Mouse (Mus musculus): ENCODE results near the gene Olfr308.
"Not testable (repeated sequence)": the region's sequence is repeated elsewhere in the genome, so short reads cannot be mapped to it uniquely, and the experiment has no call there.

The Olfr308 gene

DNA sequence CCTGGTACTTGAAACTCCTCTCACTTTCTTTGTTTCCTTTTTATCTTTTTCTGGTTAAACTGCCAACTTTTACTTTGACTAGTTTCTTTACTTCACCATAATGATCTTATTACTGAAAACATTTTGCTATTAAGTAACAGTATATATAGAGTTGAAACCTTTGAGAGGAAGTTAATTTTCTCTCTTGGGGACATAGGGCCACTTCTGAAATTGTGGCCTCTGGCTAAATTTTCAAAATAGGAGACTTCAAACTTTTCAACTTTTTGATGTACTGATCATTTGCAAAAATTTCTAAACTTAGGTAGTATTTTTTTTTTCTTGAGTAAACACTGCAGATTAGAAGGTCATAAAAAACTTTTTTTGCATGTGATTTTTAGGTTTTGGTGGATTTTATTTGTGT is at the start of gene Olfr308:
Olfr308 (minus strand) TSS at position 101 of the 400 bp plus-strand sequence.
- in situ Hi-C loops (cut with MboI, MseI), result loop anchor here (10.0 kb wide), 1 partner anchor 1451 kb away; no protein-coding TSS in a partner anchor

DNA sequence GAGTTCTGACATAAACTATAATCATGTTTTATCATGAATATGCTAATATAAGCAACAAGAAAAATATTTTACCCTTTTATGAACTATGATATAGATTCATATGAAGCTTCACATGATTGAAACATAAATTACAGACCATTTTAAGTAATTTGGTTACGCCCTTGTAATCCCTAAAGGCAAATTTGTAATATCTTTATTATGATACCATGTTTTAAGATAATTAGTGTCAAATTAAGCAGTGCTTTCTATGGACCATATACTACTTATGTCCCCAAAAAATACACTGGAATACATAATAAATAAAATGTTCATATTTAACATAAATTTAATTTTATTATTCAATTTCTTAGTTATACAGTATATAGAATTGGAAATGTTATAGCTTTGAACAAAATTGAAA is 41.4 kb upstream of the Olfr308 start, which contains the start of gene Olfr305:
Olfr305 (minus strand) TSS at position 101 of the 400 bp plus-strand sequence.
- in situ Hi-C loops (cut with MboI, MseI), result no loop called here

DNA sequence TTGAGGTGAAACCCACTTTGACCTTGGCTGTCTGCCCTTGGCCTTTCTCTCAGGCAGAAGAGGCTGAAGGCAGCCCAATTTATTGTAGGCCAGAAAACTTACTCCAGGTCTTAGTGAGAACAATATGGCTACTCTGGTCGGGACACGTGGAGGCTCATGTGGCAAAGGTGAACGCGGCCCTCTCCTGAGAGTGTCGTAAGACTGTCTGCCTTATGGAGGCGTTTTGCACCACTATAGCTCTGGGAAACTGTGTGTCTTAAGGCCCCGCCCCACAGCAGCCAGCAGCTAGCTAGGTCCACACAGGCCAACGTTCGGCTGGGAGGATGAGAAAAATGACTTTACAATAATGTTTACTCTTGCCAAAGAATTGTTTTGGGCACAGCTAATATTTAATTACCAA is 20.9 kb upstream of the Olfr308 start:
- in situ Hi-C loops (cut with MboI, MseI), result not testable (repeated sequence)

DNA sequence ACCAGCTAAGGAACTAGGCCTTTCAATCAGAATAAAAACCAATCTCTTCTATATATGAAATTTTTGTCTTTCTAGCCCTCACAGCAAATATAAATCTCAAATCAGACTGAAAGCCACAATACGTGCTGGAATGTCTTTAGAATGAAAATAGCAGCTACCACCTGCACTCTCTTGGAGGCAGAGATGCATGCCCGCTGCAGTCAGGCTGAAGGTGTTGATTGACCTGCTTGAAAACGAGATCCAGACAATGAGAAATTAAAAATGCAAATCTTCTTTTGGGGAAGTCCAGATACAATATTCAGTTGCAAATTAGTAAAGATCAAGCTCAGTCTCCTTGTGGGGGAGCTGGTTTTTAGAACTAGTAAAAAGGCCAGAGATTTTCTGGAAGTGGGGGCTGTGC is 18.8 kb upstream of the Olfr308 start:
- in situ Hi-C loops (cut with MboI, MseI), result no loop called here

DNA sequence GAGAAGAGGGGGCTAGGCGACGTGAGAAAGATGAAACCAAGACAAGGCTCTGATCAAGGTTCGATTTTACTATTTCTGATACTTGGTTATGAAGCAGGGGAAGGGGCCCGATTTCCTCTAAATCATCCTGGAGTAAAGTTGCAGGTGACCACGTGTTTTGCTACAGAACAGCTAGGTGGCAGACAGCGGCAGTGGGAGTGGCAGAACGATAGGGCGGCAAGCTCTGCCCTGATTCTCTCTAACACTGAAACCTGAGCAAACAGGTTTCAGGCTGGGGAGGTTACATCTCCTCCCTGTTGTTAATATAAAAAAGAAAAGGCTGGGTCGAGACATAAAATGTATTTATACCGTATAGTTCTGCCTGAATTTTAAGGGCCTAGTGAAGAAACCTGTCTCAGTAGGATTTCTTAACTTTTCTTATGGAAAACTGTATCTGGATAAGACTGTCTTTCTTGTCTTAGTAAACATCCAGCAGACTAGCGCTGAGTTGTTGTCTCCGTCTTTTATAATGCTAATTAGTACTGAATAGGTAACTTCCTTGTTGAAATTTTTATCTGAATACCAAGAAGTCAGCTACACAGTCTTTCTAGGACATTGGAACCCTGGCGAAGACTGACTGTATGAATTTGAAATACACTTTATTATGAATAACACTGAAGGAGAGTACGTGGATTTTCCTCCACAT is 17.6 kb upstream of the Olfr308 start:
- in situ Hi-C loops (cut with MboI, MseI), result no loop called here

DNA sequence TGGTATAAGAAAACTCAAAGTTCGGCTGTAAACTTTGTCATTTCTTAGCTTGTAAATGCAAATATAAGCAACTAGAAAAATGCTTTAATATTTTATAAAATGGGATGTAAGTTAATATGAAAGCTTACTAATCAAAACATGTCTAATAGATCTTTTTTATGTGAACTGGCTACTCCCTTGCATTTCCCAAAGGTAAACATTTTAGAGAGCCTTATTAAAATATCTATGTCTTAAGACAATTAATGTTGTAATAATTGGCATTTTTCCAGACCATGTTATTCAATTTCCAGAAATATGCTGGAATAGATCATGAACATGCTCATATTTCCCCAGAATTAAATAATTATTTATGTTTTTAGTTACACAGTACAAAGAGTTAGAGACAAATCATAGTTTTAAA is 12.1 kb upstream of the Olfr308 start, which contains the start of gene Olfr307:
Olfr307 (minus strand) TSS at position 101 of the 400 bp plus-strand sequence.
- in situ Hi-C loops (cut with MboI, MseI), result no loop called here

DNA sequence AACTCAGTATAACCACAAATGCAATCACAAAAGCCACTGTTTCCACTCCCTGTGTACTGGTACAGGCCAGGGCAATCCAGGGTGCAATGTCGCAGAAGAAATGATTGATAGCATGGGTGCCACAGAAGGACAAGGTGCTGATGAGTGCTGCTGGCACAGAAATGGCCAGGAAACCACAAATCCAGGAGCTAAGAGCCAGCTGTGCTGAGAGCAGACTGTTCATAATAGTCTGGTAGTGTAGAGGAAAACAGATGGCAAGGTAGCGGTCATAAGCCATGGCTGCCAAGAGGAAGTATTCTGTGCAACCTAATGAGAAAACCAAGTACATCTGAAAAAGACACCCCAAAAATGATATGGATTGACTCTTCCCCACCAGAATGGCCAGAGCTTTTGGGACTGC is 4.1 kb downstream of the Olfr308 start:
- in situ Hi-C loops (cut with MboI, MseI), result loop anchor here (10.0 kb wide), 1 partner anchor 1447 kb away; no protein-coding TSS in a partner anchor

DNA sequence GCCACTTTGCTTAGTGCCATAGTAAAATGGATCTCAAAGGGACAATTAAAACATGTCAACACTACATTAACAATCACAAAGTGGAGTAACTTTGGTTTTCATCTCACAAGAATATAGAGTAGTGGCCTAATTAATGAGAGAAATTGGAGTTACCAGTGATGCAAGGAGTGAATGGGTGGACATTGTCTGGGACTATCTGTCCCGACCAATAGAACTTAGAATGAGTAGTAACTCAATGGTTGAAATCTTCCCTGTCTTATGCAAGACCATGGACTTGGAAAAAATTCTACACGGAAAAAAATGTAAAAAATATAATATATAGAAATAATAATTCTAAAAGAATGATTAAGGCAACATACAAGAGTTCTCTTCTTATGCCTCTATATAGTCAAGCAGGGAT is 11.8 kb downstream of the Olfr308 start, which contains the start of gene Olfr309:
Olfr309 (minus strand) TSS at position 101 of the 400 bp plus-strand sequence.
- in situ Hi-C loops (cut with MboI, MseI), result no loop called here

DNA sequence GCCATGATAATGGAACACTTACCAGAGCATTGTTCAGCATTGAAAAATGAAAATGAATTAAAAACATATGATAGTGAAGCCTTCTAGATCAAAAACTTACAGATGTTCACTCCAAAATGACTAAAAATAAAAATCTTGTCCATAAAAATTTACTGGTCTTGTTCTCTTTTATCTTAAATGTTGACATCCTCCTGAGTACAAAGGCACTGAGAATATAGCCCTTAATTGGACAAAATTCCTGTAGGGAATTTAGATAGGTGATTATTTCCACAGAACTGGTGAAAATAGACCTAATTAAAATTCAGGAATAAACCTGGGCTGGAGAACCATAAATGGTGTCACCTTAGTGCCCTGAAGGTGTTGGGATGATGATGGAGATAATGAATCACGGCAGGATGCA is 48.4 kb downstream of the Olfr308 start, which contains the start of gene Olfr310:
Olfr310 (minus strand) TSS at position 101 of the 400 bp plus-strand sequence.
- in situ Hi-C loops (cut with MboI, MseI), result no loop called here
